Mouse (Mus musculus) MEL (cell line): Measurements from ENCODE around the gene Ywhae. TPM values are rescaled to one million over a fixed set of nuclear protein-coding genes. Genes with fewer than 3 reads are reported as not detected.

Source experiments
- DNase-seq: peaks from one replicate; pipeline ENCODE4 v3.0.0; 2011; ENCODE audit warnings: low read depth, low spot score
- H3K27ac ChIP-seq: 2 replicates; pipeline ENCODE4 v1.5.1; 2012; ENCODE audit warnings: low read depth, mild to moderate bottlenecking, control low read depth, low read length, moderate library complexity; ENCODE audit not compliant: control insufficient read depth
- H3K27me3 ChIP-seq, 2 experiments: fragments of 150-350 bp in 1 of 2; sonication (generic) in 1 of 2; 2 replicates each; pipeline ENCODE4 v1.6.1; 2012; ENCODE audit warnings: low read length in 2 of 2, mild to moderate bottlenecking in 2 of 2, improper control_type of control experiment in 1 of 2, moderate library complexity in 1 of 2; ENCODE audit not compliant: insufficient read depth in 2 of 2, control insufficient read depth in 1 of 2
- H3K36me3 ChIP-seq, 2 experiments: 2 replicates each; pipeline ENCODE4 v1.6.1; 2012 to 2014; ENCODE audit warnings: low read length in 2 of 2, improper control_type of control experiment in 1 of 2, inconsistent platforms in 1 of 2, mild to moderate bottlenecking in 1 of 2; ENCODE audit not compliant: insufficient read depth in 2 of 2, control insufficient read depth in 1 of 2
- H3K4me1 ChIP-seq, 2 experiments: fragments of 150-350 bp in 1 of 2; sonication (generic) in 1 of 2; 2 replicates each; pipeline ENCODE4 v1.6.1; 2012; ENCODE audit warnings: low read length in 2 of 2, improper control_type of control experiment in 1 of 2, mild to moderate bottlenecking in 1 of 2; ENCODE audit not compliant: insufficient read depth in 2 of 2, control insufficient read depth in 1 of 2
- H3K4me3 ChIP-seq, 2 experiments: fragments of 150-350 bp in 1 of 2; sonication (generic) in 1 of 2; 2 replicates each; pipeline ENCODE4 v1.5.1; 2012; ENCODE audit warnings: low read depth in 2 of 2, low read length in 2 of 2, mild to moderate bottlenecking in 2 of 2, moderate library complexity in 2 of 2, control low read depth in 1 of 2, improper control_type of control experiment in 1 of 2; ENCODE audit not compliant: control insufficient read depth in 1 of 2, insufficient read depth in 1 of 2
- H3K79me2 ChIP-seq: 2 replicates; pipeline ENCODE4 v1.6.1; 2012; ENCODE audit warnings: mild to moderate bottlenecking, low read length, moderate library complexity; ENCODE audit not compliant: control insufficient read depth, poor library complexity, insufficient read depth
- H3K9ac ChIP-seq: 2 replicates; pipeline ENCODE4 v1.6.1; 2012; ENCODE audit warnings: low read depth, mild to moderate bottlenecking, control low read depth, low read length, moderate library complexity; ENCODE audit not compliant: control insufficient read depth, poor library complexity, severe bottlenecking
- H3K9me3 ChIP-seq: fragments of 150-350 bp; sonication (generic); replicated peaks from 2 replicates; pipeline ENCODE4 v1.6.1; 2012; ENCODE audit warnings: mild to moderate bottlenecking, low read length, improper control_type of control experiment, moderate library complexity; ENCODE audit not compliant: insufficient read depth
- BHLHE40 ChIP-seq: IDR thresholded peaks from 2 replicates; pipeline ENCODE4 v1.6.1; 2012; ENCODE audit warnings: low read depth, mild to moderate bottlenecking, inconsistent platforms, low read length, improper control_type of control experiment, borderline replicate concordance
- CTCF ChIP-seq, 3 experiments: IDR thresholded peaks in 2 of 3; conservative IDR thresholded peaks in 1 of 3; 2 replicates each; pipeline ENCODE4 v1.5.1; 2011 to 2012; ENCODE audit warnings: low read length in 3 of 3, low read depth in 2 of 3, mild to moderate bottlenecking in 2 of 3, improper control_type of control experiment in 1 of 3, inconsistent platforms in 1 of 3, mixed read lengths in 1 of 3, moderate library complexity in 1 of 3; ENCODE audit not compliant: control insufficient read depth in 1 of 3, insufficient read depth in 1 of 3, poor library complexity in 1 of 3, severe bottlenecking in 1 of 3
- EP300 ChIP-seq, 2 experiments: IDR thresholded peaks; 2 replicates each; pipeline ENCODE4 v1.6.1; 2011; ENCODE audit warnings: improper control_type of control experiment in 2 of 2, low read length in 2 of 2, low read depth in 1 of 2, mild to moderate bottlenecking in 1 of 2
- GATA1 ChIP-seq: IDR thresholded peaks from 2 replicates; pipeline ENCODE4 v1.6.1; 2011; ENCODE audit warnings: low read depth, low read length, improper control_type of control experiment
- KAT2A ChIP-seq: conservative IDR thresholded peaks from 2 replicates; pipeline ENCODE4 v1.6.1; 2012; ENCODE audit warnings: low read depth, low read length, improper control_type of control experiment, inconsistent platforms
- MAZ ChIP-seq: IDR thresholded peaks from 2 replicates; pipeline ENCODE4 v1.6.1; 2012; ENCODE audit warnings: low read depth, mild to moderate bottlenecking, inconsistent platforms, low read length, improper control_type of control experiment
- MYB ChIP-seq: IDR thresholded peaks from 2 replicates; pipeline ENCODE4 v1.6.1; 2011; ENCODE audit warnings: mild to moderate bottlenecking, low read depth, low read length, improper control_type of control experiment
- MYC ChIP-seq: IDR thresholded peaks from 2 replicates; pipeline ENCODE4 v1.6.1; 2011; ENCODE audit warnings: low read depth, mild to moderate bottlenecking, low read length, improper control_type of control experiment, moderate library complexity
- NELFE ChIP-seq: IDR thresholded peaks from 2 replicates; pipeline ENCODE4 v1.6.1; 2011; ENCODE audit warnings: low read depth, low read length, improper control_type of control experiment
- POLR2AphosphoS2 ChIP-seq: IDR thresholded peaks from 2 replicates; pipeline ENCODE4 v1.6.1; 2011; ENCODE audit warnings: low read length, improper control_type of control experiment
- SIN3A ChIP-seq: IDR thresholded peaks from 2 replicates; pipeline ENCODE4 v1.6.1; 2012; ENCODE audit warnings: low read length, improper control_type of control experiment, inconsistent platforms
- SMC3 ChIP-seq: IDR thresholded peaks from 2 replicates; pipeline ENCODE4 v1.6.1; 2011; ENCODE audit warnings: low read depth, low read length, improper control_type of control experiment
- TCF12 ChIP-seq: IDR thresholded peaks from 2 replicates; pipeline ENCODE4 v1.6.1; 2014; ENCODE audit warnings: low read depth, mild to moderate bottlenecking, inconsistent platforms, low read length, improper control_type of control experiment, moderate library complexity
- USF2 ChIP-seq, 2 experiments: IDR thresholded peaks; 2 replicates each; pipeline ENCODE4 v1.6.1; 2011 to 2012; ENCODE audit warnings: improper control_type of control experiment in 2 of 2, low read length in 2 of 2, borderline replicate concordance in 1 of 2, inconsistent platforms in 1 of 2, low read depth in 1 of 2, mild to moderate bottlenecking in 1 of 2; ENCODE audit not compliant: insufficient read depth in 1 of 2
- ZC3H11A ChIP-seq: IDR thresholded peaks from 2 replicates; pipeline ENCODE4 v1.6.1; 2012; ENCODE audit warnings: low read depth, mild to moderate bottlenecking, inconsistent platforms, low read length, improper control_type of control experiment
- polyA plus RNA-seq, 2 experiments: library from polyadenylated mRNA; stranded (reverse) in 1 of 2; unstranded in 1 of 2; fragments of >175 nt in 1 of 2; fragments of >200 nt in 1 of 2; gene quantifications; 2 replicates each; pipeline versions ENCODE4 v1.2.1 to v1.2.4; 2012; ENCODE audit warnings: low replicate concordance in 2 of 2, low read depth in 1 of 2; ENCODE audit not compliant: insufficient read length in 2 of 2, insufficient read depth in 1 of 2, missing spikeins in 1 of 2
- total RNA-seq: library from RNA; depleted of rRNA; stranded (reverse); fragments of 300-350 nt; gene quantifications from 2 replicates; pipeline ENCODE4 v1.2.3, GENCODE M21; 2012

Gene Ywhae
- total and polyA plus RNA-seq, 3 experiments: 303 to 855 (median 755) TPM

DNA sequence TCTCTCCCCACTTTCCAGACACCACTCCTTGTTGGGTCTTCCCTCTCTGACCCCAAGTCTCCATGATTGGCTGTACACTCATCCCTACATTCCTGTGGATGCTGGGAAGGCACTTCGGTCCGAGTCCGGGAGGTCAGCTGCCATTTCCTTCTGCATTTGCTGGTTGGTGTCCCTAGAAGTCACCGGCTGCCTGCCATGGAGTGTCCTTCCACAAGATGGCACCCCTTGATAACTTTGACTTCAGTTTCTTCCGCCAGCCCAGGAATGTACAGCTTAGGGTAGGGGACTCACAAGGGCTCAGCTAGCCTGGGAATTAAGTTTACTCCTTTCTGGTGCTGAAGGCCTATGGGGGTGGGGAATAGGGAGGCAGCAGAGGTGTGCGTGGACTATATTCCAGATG, 49.2 kb downstream of the Ywhae start (continued):
- peak; percentile 75 to 96 (median 91) for TF ChIP-seq CTCF (IDR thresholded peaks at IDR 0.05 in 2 of 3, conservative IDR thresholded peaks at IDR 0.05 in 1 of 3; ENCODE audit: control insufficient read depth in 1 of 3, insufficient read depth in 1 of 3, low read depth in 2 of 3, low read length in 3 of 3, poor library complexity in 1 of 3, severe bottlenecking in 1 of 3)
- no peak for TF ChIP-seq MYC
- peak; percentile 95 for TF ChIP-seq ZC3H11A
- TF ChIP-seq POLR2AphosphoS2: no peak
- TF ChIP-seq, all 39 proteins: peak for 6

- Histone ChIP-seq H3K9me3 (no peaks in the 10 kb centered on the region), H3K4me3 (no peak overlapping the region), H3K27ac (no peak overlapping the region), H3K79me2 (no peaks in the 10 kb centered on the region), H3K27me3 (no peaks in the 10 kb centered on the region), H3K36me3 (no peaks in the 10 kb centered on the region), H3K9ac (no peak overlapping the region), H3K4me1 (no peaks in the 10 kb centered on the region)
- DNase-seq: no peak
- no peak for TF ChIP-seq SIN3A
- no peak for TF ChIP-seq KAT2A
Observed at GRCm38 (mm10) chr11:75783799-75784198, 51.1 kb downstream of the Ywhae start.

- Histone ChIP-seq H3K9me3 (no peaks in the 10 kb centered on the region), H3K4me3 (no peak overlapping the region), H3K79me2 (no peaks in the 10 kb centered on the region), H3K36me3 (no peaks in the 10 kb centered on the region), H3K27me3 (no peaks in the 10 kb centered on the region), H3K9ac (no peak overlapping the region), H3K27ac (no peak overlapping the region), H3K4me1 (no peaks in the 10 kb centered on the region)
- no peak for TF ChIP-seq MAZ
- no peak for TF ChIP-seq TCF12
- no peak for TF ChIP-seq SMC3
- TF ChIP-seq GATA1: no peak
- no peak for TF ChIP-seq EP300 (IDR thresholded peaks at IDR 0.05; ENCODE audit: low read depth in 1 of 2, low read length in 2 of 2)
- TF ChIP-seq NELFE: no peak
- no peak for TF ChIP-seq BHLHE40
- no peak for TF ChIP-seq USF2 (IDR thresholded peaks at IDR 0.05; ENCODE audit: borderline replicate concordance in 1 of 2, insufficient read depth in 1 of 2, low read depth in 1 of 2, low read length in 2 of 2)
- TF ChIP-seq MYB: no peak
- DNase-seq: no peak
Observed at GRCm38 (mm10) chr11:75785897-75786296, 53.2 kb downstream of the Ywhae start.
